Mouse (Mus musculus) ES-E14 (cell line): ENCODE results near the gene Nrk. TPM values are rescaled to one million over a fixed set of nuclear protein-coding genes. Genes with fewer than 3 reads are reported as not detected.

Experiments used
- DNase-seq: peaks from one replicate; pipeline ENCODE4 v3.0.0-alpha.2; 2013; ENCODE audit warnings: low read depth, low spot score
- H3K27ac ChIP-seq: 2 replicates; pipeline ENCODE4 v1.5.1; 2012; ENCODE audit warnings: low read depth, mild to moderate bottlenecking, low read length, moderate library complexity, mixed read lengths; ENCODE audit not compliant: poor library complexity, insufficient read depth, severe bottlenecking
- H3K36me3 ChIP-seq: 2 replicates; pipeline ENCODE4 v1.6.1; 2012; ENCODE audit warnings: mild to moderate bottlenecking, low read length, moderate library complexity, mixed read lengths; ENCODE audit not compliant: control insufficient read depth, poor library complexity, insufficient read depth, severe bottlenecking
- H3K4me1 ChIP-seq, 2 experiments: fragments of 150-350 bp in 1 of 2; sonication (generic) in 1 of 2; 2 replicates each; pipeline ENCODE4 v1.6.1; 2012; ENCODE audit warnings: low read length in 2 of 2, mild to moderate bottlenecking in 1 of 2, mixed read lengths in 1 of 2; ENCODE audit not compliant: control insufficient read depth in 2 of 2, insufficient read depth in 2 of 2, poor library complexity in 1 of 2
- H3K4me3 ChIP-seq, 2 experiments: fragments of 150-350 bp in 1 of 2; sonication (generic) in 1 of 2; 2 replicates each; pipeline ENCODE4 v1.5.1; 2012; ENCODE audit warnings: low read length in 2 of 2, low read depth in 1 of 2, mild to moderate bottlenecking in 1 of 2, mixed read lengths in 1 of 2; ENCODE audit not compliant: insufficient read depth in 1 of 2, poor library complexity in 1 of 2, severe bottlenecking in 1 of 2
- H3K9ac ChIP-seq: 2 replicates; pipeline ENCODE4 v1.6.1; 2012; ENCODE audit warnings: low read depth, mild to moderate bottlenecking, low read length, mixed read lengths; ENCODE audit not compliant: poor library complexity, insufficient read depth, severe bottlenecking
- H3K9me3 ChIP-seq: fragments of 150-350 bp; sonication (generic); 2 replicates; pipeline ENCODE4 v1.6.1; 2012; ENCODE audit warnings: low read depth, mild to moderate bottlenecking, low read length; ENCODE audit not compliant: control insufficient read depth, insufficient read depth
- CHD2 ChIP-seq: IDR thresholded peaks from 2 replicates; pipeline ENCODE4 v1.6.1; 2014; ENCODE audit warnings: mild to moderate bottlenecking, low read depth, low read length, inconsistent platforms
- HCFC1 ChIP-seq: IDR thresholded peaks from 2 replicates; pipeline ENCODE4 v1.6.1; 2012; ENCODE audit warnings: low read length, inconsistent platforms, borderline replicate concordance; ENCODE audit not compliant: insufficient read depth
- MAFK ChIP-seq: IDR thresholded peaks from 2 replicates; pipeline ENCODE4 v1.6.1; 2014; ENCODE audit warnings: mild to moderate bottlenecking, low read depth, low read length, inconsistent platforms; ENCODE audit not compliant: insufficient read depth
- ZC3H11A ChIP-seq: IDR thresholded peaks from 2 replicates; pipeline ENCODE4 v1.6.1; 2012; ENCODE audit warnings: low read depth, mild to moderate bottlenecking, inconsistent platforms, low read length, borderline replicate concordance
- ZNF384 ChIP-seq: IDR thresholded peaks from 2 replicates; pipeline ENCODE4 v1.6.1; 2012; ENCODE audit warnings: low read depth, low read length, inconsistent platforms
- in situ Hi-C, 2 experiments: fragments of 600-800 bp; cut with MboI; formaldehyde crosslinking; loops; one replicate each; pipeline ENCODE4 v1.15.1; 2025; ENCODE audit warnings: low sequenced_read_pairs in 2 of 2, inconsistent platforms in 1 of 2; ENCODE audit not compliant: unreplicated experiment in 2 of 2
- total RNA-seq: library from RNA; depleted of rRNA; stranded (reverse); fragments of 300-350 nt; gene quantifications from 2 replicates; pipeline ENCODE4 v1.2.3, GENCODE M21; 2012

Gene Nrk
- total RNA-seq, 1 experiment = 6.9 TPM

DNA sequence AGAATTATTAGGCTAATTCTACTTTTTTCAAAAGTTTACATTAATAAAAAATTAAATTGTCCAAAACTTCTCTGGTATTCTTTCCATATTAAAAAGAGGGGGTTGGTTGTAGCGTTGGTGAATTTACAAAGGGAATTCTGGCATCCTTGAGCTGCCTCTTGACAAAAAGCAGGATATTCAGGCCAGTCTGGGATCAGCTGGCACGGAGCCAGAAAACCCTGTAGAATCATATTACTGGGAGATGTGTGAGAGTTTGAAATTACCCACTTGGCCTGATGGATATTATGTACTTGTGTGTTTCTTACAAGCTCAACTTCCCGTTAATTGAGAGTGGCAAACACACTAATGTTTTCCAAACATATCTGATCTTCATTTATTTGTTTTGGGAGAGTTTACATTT lies 46.5 kb downstream of the Nrk start:
- H3K36me3 ChIP-seq = no peaks in the 10 kb centered on the region
- no peaks in the 10 kb centered on the region for H3K9me3 ChIP-seq
- H3K4me1 ChIP-seq = no peaks in the 10 kb centered on the region
- TF ChIP-seq ZNF384 (no peak), HCFC1 (no peak), CHD2 (no peak), MAFK (no peak), ZC3H11A (no peak)
- no peak overlapping the region for H3K27ac ChIP-seq
- no peak for DNase-seq
- no peak overlapping the region for H3K9ac ChIP-seq
- no peak overlapping the region for H3K4me3 ChIP-seq
- in situ Hi-C loops = no loop called here

DNA sequence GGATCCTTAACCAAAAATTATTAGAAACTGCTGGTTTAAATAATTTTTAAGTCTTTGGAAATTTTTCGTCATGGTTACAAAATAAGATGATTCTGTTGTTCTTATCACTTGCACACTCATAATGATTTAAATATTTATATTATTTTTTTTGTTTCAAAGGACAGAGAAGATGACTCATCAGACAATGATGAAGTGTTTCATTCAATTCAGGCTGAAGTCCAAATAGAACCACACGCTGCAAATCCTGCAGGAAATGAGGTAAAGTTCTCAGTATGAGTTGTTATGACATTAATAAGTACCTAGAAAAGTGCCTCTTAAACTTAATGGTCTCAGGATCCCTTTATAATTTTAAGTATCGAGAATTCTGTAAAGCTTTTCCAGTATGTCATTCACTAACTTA lies 64.3 kb downstream of the Nrk start:
- Histone ChIP-seq H3K9me3 (no peaks in the 10 kb centered on the region), H3K36me3 (no peaks in the 10 kb centered on the region), H3K9ac (no peak overlapping the region), H3K4me1 (no peaks in the 10 kb centered on the region), H3K4me3 (no peak overlapping the region), H3K27ac (no peak overlapping the region)
- no peak for DNase-seq
- no peak for TF ChIP-seq CHD2
- no peak for TF ChIP-seq HCFC1
- TF ChIP-seq ZC3H11A = no peak
- TF ChIP-seq MAFK = no peak
- TF ChIP-seq ZNF384 = no peak
- in situ Hi-C loops = no loop called here

DNA sequence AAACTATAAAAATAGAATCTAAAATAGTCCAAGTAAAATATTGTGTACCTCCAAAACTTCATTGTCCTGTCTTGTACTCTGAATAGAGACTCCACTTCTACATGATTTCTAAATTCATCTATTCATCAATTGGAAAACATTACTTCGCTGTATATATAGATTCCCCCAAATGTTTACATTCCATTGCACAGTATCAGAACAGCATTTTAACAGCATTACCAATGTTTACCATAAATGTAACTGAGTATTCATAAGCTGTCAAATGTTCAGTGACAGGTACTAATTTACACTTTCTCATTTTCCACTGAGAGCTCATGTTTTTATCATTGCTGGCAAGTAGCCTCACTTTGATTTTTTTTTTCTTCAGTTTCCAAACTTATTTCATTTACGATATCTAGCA lies 65.0 kb downstream of the Nrk start:
- Histone ChIP-seq H3K27ac (no peak overlapping the region), H3K36me3 (no peaks in the 10 kb centered on the region), H3K4me3 (no peak overlapping the region), H3K9ac (no peak overlapping the region), H3K4me1 (no peaks in the 10 kb centered on the region), H3K9me3 (no peaks in the 10 kb centered on the region)
- in situ Hi-C loops = no loop called here
- DNase-seq = no peak
- no peak for TF ChIP-seq MAFK
- TF ChIP-seq HCFC1 = no peak
- no peak for TF ChIP-seq ZNF384
- TF ChIP-seq CHD2 = no peak
- no peak for TF ChIP-seq ZC3H11A

DNA sequence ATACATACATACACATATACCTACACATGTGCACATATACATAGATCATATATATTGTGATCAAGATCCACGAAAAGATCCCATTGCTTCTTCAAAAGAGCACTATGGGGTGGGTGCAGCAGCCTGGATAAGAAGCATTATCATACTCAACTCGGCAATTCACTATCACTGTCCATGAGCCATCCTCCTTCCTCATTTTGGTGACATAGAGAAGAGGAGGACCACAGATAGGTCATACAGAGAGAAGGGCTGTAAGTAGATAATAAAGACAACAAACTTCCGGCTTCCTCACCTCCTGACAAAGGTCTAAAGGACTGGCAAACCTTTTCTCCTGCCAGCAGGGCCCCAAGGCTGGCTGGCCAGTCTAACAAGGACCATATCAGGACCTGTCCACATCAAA lies 100.3 kb downstream of the Nrk start:
- no peaks in the 10 kb centered on the region for H3K4me1 ChIP-seq
- no peak for DNase-seq
- in situ Hi-C loops = no loop called here

DNA sequence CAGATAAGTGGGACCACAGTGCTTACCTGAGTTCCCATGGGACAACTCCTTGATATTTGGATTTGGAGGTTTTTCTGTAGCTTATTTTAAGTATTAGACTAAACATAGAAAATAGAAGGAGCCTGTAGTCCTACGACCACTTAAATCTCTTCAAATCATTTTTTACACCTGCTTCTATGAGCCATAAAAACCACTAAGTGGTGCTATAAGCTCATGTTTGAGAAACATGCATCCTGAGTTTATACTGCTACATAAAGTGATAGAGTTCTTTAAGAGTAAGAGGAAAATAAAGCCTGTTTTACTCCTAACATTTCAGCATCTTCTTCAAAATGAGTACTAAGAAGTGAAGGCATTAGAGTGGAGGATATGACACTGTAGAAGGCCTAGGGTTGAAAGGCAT lies 102.3 kb downstream of the Nrk start:
- DNase-seq = no peak
- no peak for TF ChIP-seq MAFK
- no peak for TF ChIP-seq ZC3H11A
- no peak for TF ChIP-seq HCFC1
- TF ChIP-seq ZNF384 = no peak
- no peak for TF ChIP-seq CHD2
- Histone ChIP-seq H3K36me3 (no peaks in the 10 kb centered on the region), H3K27ac (no peak overlapping the region), H3K4me3 (no peak overlapping the region), H3K9ac (no peak overlapping the region), H3K4me1 (no peaks in the 10 kb centered on the region), H3K9me3 (no peaks in the 10 kb centered on the region)
- in situ Hi-C loops = no loop called here

More for the DNA sequence above, 100.3 kb downstream of the Nrk start:
- H3K27ac ChIP-seq = no peak overlapping the region
- H3K36me3 ChIP-seq = no peaks in the 10 kb centered on the region
- H3K9me3 ChIP-seq = no peaks in the 10 kb centered on the region
- H3K4me3 ChIP-seq = no peak overlapping the region
- H3K9ac ChIP-seq = no peak overlapping the region
- TF ChIP-seq MAFK = no peak
- TF ChIP-seq HCFC1 = no peak
- no peak for TF ChIP-seq ZC3H11A
- TF ChIP-seq CHD2 = no peak
- TF ChIP-seq ZNF384 = no peak
